Mouse (Mus musculus): ENCODE data around the gene Bscl2. TPM values are rescaled to one million over a fixed set of nuclear protein-coding genes. Genes with fewer than 3 reads are reported as not detected.
"Not testable (repeated sequence)": the region's sequence is repeated elsewhere in the genome, so short reads cannot be mapped to it uniquely, and the experiment has no call there.

Bscl2 gene
- polyA plus RNA-seq, 1 experiment from 2014 or later, result 98.7 TPM

GRCm38 (mm10) chr19:8895397-8895960 lies 58.2 kb downstream of the Bscl2 start:
- Histone ChIP-seq H3K4me3 (replicated peaks; ENCODE audit: low read length) (no peak overlapping the region), H3K27ac (ENCODE audit: low read length) (no peak overlapping the region), H3K9me3 (ENCODE audit: control insufficient read depth, low read length) (no peaks in the 10 kb centered on the region), H3K4me2 (ENCODE audit: low read length) (no peak overlapping the region), H3K27me3 (replicated peaks; ENCODE audit: control insufficient read depth, insufficient read depth, low read length) (no peaks in the 10 kb centered on the region), H3K36me3 (ENCODE audit: control insufficient read depth, insufficient read depth) (no peaks in the 10 kb centered on the region), H3K4me1 (replicated peaks; ENCODE audit: control insufficient read depth, insufficient read depth, low read length) (peaks cover 31% of the 10 kb centered on the region), H3K9ac (replicated peaks; ENCODE audit: low read depth, low read length) (no peak overlapping the region)
- ATAC-seq, result no peak
- 91% methylated on average over 9 of the region's 9 CpGs for WGBS

GRCm38 (mm10) chr19:8896231-8896630 lies 59.0 kb downstream of the Bscl2 start:
- not testable (repeated sequence) for H3K4me3 ChIP-seq (replicated peaks; ENCODE audit: low read length); H3K9me3 ChIP-seq (ENCODE audit: control insufficient read depth, low read length); H3K36me3 ChIP-seq (ENCODE audit: control insufficient read depth, insufficient read depth); H3K27me3 ChIP-seq (replicated peaks; ENCODE audit: control insufficient read depth, insufficient read depth, low read length); ATAC-seq; H3K9ac ChIP-seq (replicated peaks; ENCODE audit: low read depth, low read length); H3K4me2 ChIP-seq (ENCODE audit: low read length); H3K27ac ChIP-seq (ENCODE audit: low read length)
- WGBS, result 93% methylated on average over 5 of the region's 5 CpGs
- peaks cover 31% of the 10 kb centered on the region for H3K4me1 ChIP-seq (replicated peaks; ENCODE audit: control insufficient read depth, insufficient read depth, low read length)

- Histone ChIP-seq H3K4me3 (replicated peaks; ENCODE audit: low read length) (peak overlapping the region; percentile 98), H3K27ac (ENCODE audit: low read length) (peak overlapping the region; percentile 85), H3K9ac (replicated peaks; ENCODE audit: low read depth, low read length) (peak overlapping the region; percentile 96), H3K4me2 (ENCODE audit: low read length) (peak overlapping the region; percentile 72), H3K4me1 (replicated peaks; ENCODE audit: control insufficient read depth, insufficient read depth, low read length) (peaks cover 31% of the 10 kb centered on the region)
- not testable (repeated sequence) for H3K36me3 ChIP-seq (ENCODE audit: control insufficient read depth, insufficient read depth); H3K9me3 ChIP-seq (ENCODE audit: control insufficient read depth, low read length); H3K27me3 ChIP-seq (replicated peaks; ENCODE audit: control insufficient read depth, insufficient read depth, low read length)
- ATAC-seq, result peak; percentile 32
- WGBS, result 26% methylated on average over 21 of the region's 21 CpGs
These were observed 60.1 kb downstream of the Bscl2 start for GRCm38 (mm10) chr19:8897211-8897864.

GRCm38 (mm10) chr19:8897865-8898495 lies 60.7 kb downstream of the Bscl2 start, which contains the start of gene Ganab:
TSS of gene Ganab (plus strand) at chr19:8898071.
- H3K27me3 ChIP-seq (replicated peaks; ENCODE audit: control insufficient read depth, insufficient read depth, low read length), result no peaks in the 10 kb centered on the region
- peaks cover 6% of the 10 kb centered on the region for H3K36me3 ChIP-seq (ENCODE audit: control insufficient read depth, insufficient read depth)
- peak within 1 kb of the TSS; percentile 85 for H3K27ac ChIP-seq (ENCODE audit: low read length)
- H3K4me3 ChIP-seq (replicated peaks; ENCODE audit: low read length), result peak within 1 kb of the TSS; percentile 98
- H3K4me2 ChIP-seq (ENCODE audit: low read length), result peak within 1 kb of the TSS; percentile 97
- H3K4me1 ChIP-seq (replicated peaks; ENCODE audit: control insufficient read depth, insufficient read depth, low read length), result peaks cover 31% of the 10 kb centered on the region
- WGBS, result under 1% methylated on average over 53 of the region's 53 CpGs
- peak; percentile 98 for ATAC-seq
- no peaks in the 10 kb centered on the region for H3K9me3 ChIP-seq (ENCODE audit: control insufficient read depth, low read length)
- H3K9ac ChIP-seq (replicated peaks; ENCODE audit: low read depth, low read length), result peak within 1 kb of the TSS; percentile 96

Small RNA genes lying within 50 kb of the gene (microRNA-seq; reads per million reads assigned to microRNA genes)
- not detected for gene Mir5136

Other genes starting within 250 kb of the Bscl2 start
- 9.2 and 11.2 TPM in 2 replicates for gene Slc22a8, start 246.2 kb upstream of the Bscl2 start, polyA plus RNA-seq (2015; fragmentation: Nextera tagmentation; extraction: Ambion mirVana)
- 9.4 and 14.0 TPM in 2 replicates for gene Slc22a6, start 219.4 kb upstream of the Bscl2 start, polyA plus RNA-seq (2015; fragmentation: Nextera tagmentation; extraction: Ambion mirVana)
- gene Chrm1, start 173.7 kb upstream of the Bscl2 start, polyA plus RNA-seq (2015; fragmentation: Nextera tagmentation; extraction: Ambion mirVana), result 6.9 and 8.2 TPM in 2 replicates
- 186 TPM in 2 replicates for gene Slc3a2, start 114.1 kb upstream of the Bscl2 start, polyA plus RNA-seq (2015; fragmentation: Nextera tagmentation; extraction: Ambion mirVana)
- gene Wdr74, start 101.6 kb upstream of the Bscl2 start, polyA plus RNA-seq (2015; fragmentation: Nextera tagmentation; extraction: Ambion mirVana), result 90.6 and 109 TPM in 2 replicates
- gene 1700092M07Rik, start 96.7 kb upstream of the Bscl2 start, polyA plus RNA-seq (2015; fragmentation: Nextera tagmentation; extraction: Ambion mirVana), result 2.5 and 2.8 TPM in 2 replicates
- gene Stx5a, start 96.1 kb upstream of the Bscl2 start, polyA plus RNA-seq (2015; fragmentation: Nextera tagmentation; extraction: Ambion mirVana), result 129 and 136 TPM in 2 replicates
- 200 and 218 TPM in 2 replicates for gene Nxf1, start 80.4 kb upstream of the Bscl2 start, polyA plus RNA-seq (2015; fragmentation: Nextera tagmentation; extraction: Ambion mirVana)
- 230 and 247 TPM in 2 replicates for gene Tmem223, start 66.5 kb upstream of the Bscl2 start, polyA plus RNA-seq (2015; fragmentation: Nextera tagmentation; extraction: Ambion mirVana)
- 27.0 and 29.1 TPM in 2 replicates for gene Tmem179b, start 63.0 kb upstream of the Bscl2 start, polyA plus RNA-seq (2015; fragmentation: Nextera tagmentation; extraction: Ambion mirVana)
- 30.8 and 32.2 TPM in 2 replicates for gene Taf6l, start 51.0 kb upstream of the Bscl2 start, polyA plus RNA-seq (2015; fragmentation: Nextera tagmentation; extraction: Ambion mirVana)
- 160 and 164 TPM in 2 replicates for gene Polr2g, start 38.9 kb upstream of the Bscl2 start, polyA plus RNA-seq (2015; fragmentation: Nextera tagmentation; extraction: Ambion mirVana)
- gene Zbtb3, start 34.9 kb upstream of the Bscl2 start, polyA plus RNA-seq (2015; fragmentation: Nextera tagmentation; extraction: Ambion mirVana), result 8.9 and 9.6 TPM in 2 replicates
- 71.1 and 72.1 TPM in 2 replicates for gene Ttc9c, start 18.1 kb upstream of the Bscl2 start, polyA plus RNA-seq (2015; fragmentation: Nextera tagmentation; extraction: Ambion mirVana)
- gene Hnrnpul2, start 17.5 kb upstream of the Bscl2 start, polyA plus RNA-seq (2015; fragmentation: Nextera tagmentation; extraction: Ambion mirVana), result 5.1 and 5.5 TPM in 2 replicates
- gene AC129217.1, start 7.7 kb upstream of the Bscl2 start, polyA plus RNA-seq (2015; fragmentation: Nextera tagmentation; extraction: Ambion mirVana), result not detected in 2 replicates
- gene Gng3, start 1.7 kb downstream of the Bscl2 start, polyA plus RNA-seq (2015; fragmentation: Nextera tagmentation; extraction: Ambion mirVana), result 258 and 306 TPM in 2 replicates
- 0.45 and 0.57 TPM in 2 replicates for gene Lrrn4cl, start 13.3 kb downstream of the Bscl2 start, polyA plus RNA-seq (2015; fragmentation: Nextera tagmentation; extraction: Ambion mirVana)
- 172 and 173 TPM in 2 replicates for gene Ubxn1, start 34.0 kb downstream of the Bscl2 start, polyA plus RNA-seq (2015; fragmentation: Nextera tagmentation; extraction: Ambion mirVana)
- 49.7 and 53.5 TPM in 2 replicates for gene Uqcc3, start 43.5 kb downstream of the Bscl2 start, polyA plus RNA-seq (2015; fragmentation: Nextera tagmentation; extraction: Ambion mirVana)
- 50.0 and 51.9 TPM in 2 replicates for gene Lbhd1, start 46.3 kb downstream of the Bscl2 start, polyA plus RNA-seq (2015; fragmentation: Nextera tagmentation; extraction: Ambion mirVana)
- not detected in 2 replicates for gene Gm49403, start 46.5 kb downstream of the Bscl2 start, polyA plus RNA-seq (2015; fragmentation: Nextera tagmentation; extraction: Ambion mirVana)
- 49.9 and 50.6 TPM in 2 replicates for gene 1810009A15Rik, start 51.4 kb downstream of the Bscl2 start, polyA plus RNA-seq (2015; fragmentation: Nextera tagmentation; extraction: Ambion mirVana)
- gene Gm49416, start 51.5 kb downstream of the Bscl2 start, polyA plus RNA-seq (2015; fragmentation: Nextera tagmentation; extraction: Ambion mirVana), result 0.34 TPM in 1 of 2 replicates, not detected in the other
- 41.0 and 45.9 TPM in 2 replicates for gene Ints5, start 55.5 kb downstream of the Bscl2 start, polyA plus RNA-seq (2015; fragmentation: Nextera tagmentation; extraction: Ambion mirVana)
- gene Ganab, start 60.6 kb downstream of the Bscl2 start, polyA plus RNA-seq (2015; fragmentation: Nextera tagmentation; extraction: Ambion mirVana), result 91.7 and 95.1 TPM in 2 replicates
- 67.3 and 75.9 TPM in 2 replicates for gene B3gat3, start 82.9 kb downstream of the Bscl2 start, polyA plus RNA-seq (2015; fragmentation: Nextera tagmentation; extraction: Ambion mirVana)
- 1.7 and 1.8 TPM in 2 replicates for gene Rom1, start 91.9 kb downstream of the Bscl2 start, polyA plus RNA-seq (2015; fragmentation: Nextera tagmentation; extraction: Ambion mirVana)
- 9.7 and 10.5 TPM in 2 replicates for gene Eml3, start 92.1 kb downstream of the Bscl2 start, polyA plus RNA-seq (2015; fragmentation: Nextera tagmentation; extraction: Ambion mirVana)
- 175 and 186 TPM in 2 replicates for gene Mta2, start 104.4 kb downstream of the Bscl2 start, polyA plus RNA-seq (2015; fragmentation: Nextera tagmentation; extraction: Ambion mirVana)
- gene Tut1, start 116.4 kb downstream of the Bscl2 start, polyA plus RNA-seq (2015; fragmentation: Nextera tagmentation; extraction: Ambion mirVana), result 33.6 and 35.5 TPM in 2 replicates
- gene Eef1g, start 129.6 kb downstream of the Bscl2 start, polyA plus RNA-seq (2015; fragmentation: Nextera tagmentation; extraction: Ambion mirVana), result 346 and 348 TPM in 2 replicates
- 2.2 and 3.4 TPM in 2 replicates for gene Ahnak, start 151.8 kb downstream of the Bscl2 start, polyA plus RNA-seq (2015; fragmentation: Nextera tagmentation; extraction: Ambion mirVana)

Data from forebrain, embryonic 16.5 days (tissue).